Mouse (Mus musculus): ENCODE data around the gene Tmem145. TPM values are rescaled to one million over a fixed set of nuclear protein-coding genes. Genes with fewer than 3 reads are reported as not detected.

Tmem145 gene
- total RNA-seq, 2 experiments from 2014 or later = 66.4 to 70.3 TPM

DNA sequence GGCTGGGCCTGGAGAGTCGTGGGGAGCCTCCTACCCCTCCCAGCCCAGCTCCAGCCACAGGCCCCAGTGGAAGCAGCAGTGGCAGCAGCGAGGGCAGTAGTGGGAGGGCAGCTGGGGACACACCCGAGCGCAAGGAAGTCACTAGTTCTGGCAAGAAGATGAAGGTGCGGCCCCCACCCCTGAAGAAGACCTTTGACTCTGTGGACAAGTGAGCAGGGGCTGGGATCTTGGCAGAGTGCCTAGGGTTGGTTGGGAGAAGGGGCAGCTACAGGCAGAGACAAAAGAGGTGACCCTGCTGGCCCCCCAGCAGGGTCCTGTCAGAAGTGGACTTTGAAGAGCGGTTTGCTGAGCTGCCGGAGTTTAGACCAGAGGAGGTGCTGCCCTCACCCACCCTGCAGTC is 13.8 kb upstream of the Tmem145 start:
- peak in 1 of 2 experiments; percentile 15 for DNase-seq (ENCODE audit: low spot score in 2 of 2)

DNA sequence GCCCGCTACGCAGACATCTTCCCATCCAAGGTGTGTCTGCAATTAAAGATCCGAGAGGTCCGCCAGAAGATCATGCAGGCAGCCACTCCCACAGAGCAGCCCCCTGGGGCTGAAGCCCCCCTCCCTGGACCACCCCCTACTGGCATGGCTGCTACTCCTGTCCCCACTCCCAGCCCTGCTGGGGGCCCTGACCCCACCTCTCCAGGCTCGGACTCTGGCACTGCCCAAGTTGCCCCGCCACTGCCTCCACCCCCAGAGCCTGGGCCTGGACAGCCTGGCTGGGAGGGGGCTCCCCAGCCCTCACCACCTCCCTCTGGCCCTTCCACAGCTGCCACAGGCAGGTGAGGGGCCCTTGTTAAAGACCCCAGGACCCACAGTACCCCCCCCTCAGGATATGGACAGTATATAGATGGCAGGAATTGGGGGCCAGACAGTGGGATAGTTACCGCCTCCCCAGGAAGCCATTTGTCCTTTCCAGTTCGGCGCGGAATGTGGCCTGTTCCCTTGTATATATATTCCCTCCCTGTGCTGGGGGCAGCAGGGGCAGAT is 12.6 kb upstream of the Tmem145 start:
- DNase-seq (ENCODE audit: low spot score in 2 of 2) = peak in 1 of 2 experiments; percentile 10

DNA sequence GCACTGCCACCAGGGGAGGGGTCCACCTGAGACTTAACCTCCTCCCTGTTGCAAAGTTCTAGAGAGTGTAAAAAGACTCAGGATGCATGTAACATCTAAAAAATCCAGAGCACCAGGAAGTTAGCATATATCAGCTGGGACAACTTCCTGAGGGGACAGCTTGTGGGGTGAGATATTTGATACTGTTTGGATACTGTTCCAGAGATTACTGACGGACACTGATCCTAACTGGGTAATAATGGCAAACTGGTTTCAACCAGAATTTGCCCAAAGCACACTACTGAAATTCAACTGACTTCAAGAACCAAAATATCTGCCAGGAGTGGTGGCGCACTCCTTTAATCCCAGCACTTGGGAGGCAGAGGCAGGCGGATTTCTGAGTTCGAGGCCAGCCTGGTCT is 11.4 kb upstream of the Tmem145 start:
- DNase-seq (ENCODE audit: low spot score in 2 of 2) = no peak

DNA sequence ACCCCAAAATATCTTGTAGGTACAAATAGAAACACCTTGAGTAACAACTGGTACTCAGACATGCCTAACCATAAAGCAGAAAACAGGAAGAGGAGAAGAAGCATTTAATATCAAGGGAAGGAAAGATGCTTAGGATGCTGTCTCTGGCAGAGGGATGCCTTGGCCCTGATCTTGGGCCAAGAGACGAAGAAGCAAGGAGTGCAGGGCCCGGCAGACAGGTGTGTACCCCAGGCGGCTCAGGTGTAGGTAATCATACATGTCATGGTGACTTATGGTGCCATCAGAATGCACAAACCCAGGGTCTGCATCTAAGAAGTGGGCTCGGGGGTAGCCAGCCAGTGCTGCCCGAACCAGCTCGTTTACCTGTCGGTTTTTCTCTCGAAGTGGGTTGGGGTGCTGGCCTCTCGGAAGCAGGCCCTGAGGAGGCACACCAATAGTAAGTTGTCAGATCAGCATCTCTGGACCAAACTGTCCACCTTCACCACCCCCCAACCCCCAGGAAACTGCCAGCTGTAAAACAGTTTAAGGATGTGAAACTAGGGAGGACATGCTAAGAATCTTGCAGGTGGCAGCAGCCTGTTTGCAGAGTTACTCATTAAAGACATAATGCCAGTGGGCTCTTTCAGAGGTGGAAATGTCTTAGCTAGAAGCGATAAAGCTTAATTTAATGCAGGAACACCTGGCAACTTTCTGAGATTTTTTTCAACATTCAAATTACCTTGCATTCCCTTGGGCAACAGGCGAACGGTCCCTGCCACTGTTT is 10.8 kb upstream of the Tmem145 start:
- no peak for DNase-seq (ENCODE audit: low spot score in 2 of 2)

DNA sequence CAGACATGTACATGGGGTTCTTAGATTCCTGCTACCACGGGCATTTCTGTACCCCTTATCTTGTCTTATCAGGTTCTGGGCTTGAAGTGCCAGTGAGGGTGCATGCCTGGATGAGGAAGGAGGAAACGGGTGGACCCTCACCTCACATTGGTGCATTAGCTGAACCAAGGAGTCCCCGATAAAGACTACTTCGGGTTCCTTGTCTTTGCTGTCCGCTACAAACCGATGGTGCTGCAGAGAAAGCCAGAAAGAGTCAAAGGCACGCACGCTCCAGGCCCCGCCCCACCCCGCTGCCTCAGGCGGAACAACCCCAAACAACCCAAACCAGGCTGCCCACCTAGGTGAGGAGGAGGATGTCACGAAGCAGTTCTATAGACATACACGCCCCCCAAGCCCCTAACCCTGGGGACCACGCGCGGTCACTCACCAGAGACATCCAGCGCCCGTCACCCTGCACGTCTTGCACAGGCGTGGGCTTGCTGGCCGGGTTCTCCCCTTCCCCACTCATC is 8.9 kb upstream of the Tmem145 start:
- DNase-seq (ENCODE audit: low spot score in 2 of 2) = peak in 1 of 2 experiments; percentile 52

DNA sequence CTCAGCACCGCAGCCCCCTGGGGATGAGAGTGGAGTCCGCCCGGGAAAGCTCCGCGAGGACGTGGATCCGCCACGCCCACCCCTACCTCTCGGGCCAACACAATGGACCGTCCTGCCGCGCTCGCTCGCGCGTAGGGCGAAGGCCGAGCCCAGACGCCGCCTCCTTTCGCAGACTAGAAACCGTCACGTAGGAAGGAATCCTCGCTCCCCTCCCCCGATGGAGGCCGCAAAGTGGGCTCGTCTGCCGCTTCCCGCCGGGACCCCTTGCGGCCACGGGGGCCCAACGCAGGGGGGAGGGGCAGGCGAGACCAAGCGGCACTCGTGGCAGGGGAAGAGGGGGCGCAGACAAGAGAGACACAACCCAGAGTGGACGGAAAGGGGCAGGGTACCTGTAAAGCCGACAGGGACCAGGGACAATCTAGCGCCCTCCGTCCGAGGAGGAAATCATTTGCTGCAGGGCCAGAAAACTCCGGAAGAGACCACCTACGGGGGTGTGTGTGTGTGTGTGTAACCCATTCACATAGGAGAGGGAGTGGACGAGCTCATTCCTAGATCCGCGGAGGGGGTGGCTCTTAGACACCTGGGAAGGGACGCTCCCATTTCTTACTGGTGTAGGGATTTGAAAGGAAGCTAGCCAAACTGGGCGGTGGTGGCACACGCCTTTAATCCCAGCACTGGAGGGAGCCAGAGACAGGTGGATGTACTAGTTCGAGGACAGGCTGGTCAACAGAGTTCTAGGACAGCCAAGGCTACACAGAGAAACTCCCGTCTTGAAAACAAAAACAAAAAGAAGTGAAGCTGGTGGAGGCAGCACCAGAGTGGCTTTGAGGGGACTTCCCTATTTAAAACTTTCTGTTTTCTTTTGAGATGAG is 8.2 kb upstream of the Tmem145 start, which contains the start of gene Pafah1b3:
TSS of gene Pafah1b3 (minus strand) at position 533 of the 872 bp plus-strand sequence.
- DNase-seq (ENCODE audit: low spot score in 2 of 2) = peak; percentile 79 to 83

DNA sequence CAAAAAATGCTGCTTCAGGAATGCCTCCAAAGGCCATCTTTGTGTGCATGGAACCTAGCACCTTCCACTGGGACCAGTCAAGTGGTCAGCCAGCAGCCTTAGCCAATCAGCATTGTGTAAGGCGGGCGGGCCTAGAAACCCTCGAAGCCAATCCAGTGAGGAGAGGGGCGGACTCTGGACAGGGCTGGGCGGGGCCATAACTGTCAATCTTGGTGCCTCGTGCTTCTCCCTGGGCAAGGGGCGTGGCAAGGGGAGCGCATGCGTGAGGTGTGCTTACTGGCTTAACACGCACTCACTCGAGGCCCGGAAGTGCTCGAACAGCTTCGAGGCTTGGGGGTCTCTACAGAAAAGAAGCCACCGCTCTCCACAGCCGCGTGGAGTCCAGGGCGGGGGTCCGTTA is 4.8 kb upstream of the Tmem145 start, which contains the start of gene Prr19:
TSS of gene Prr19 (plus strand) at position 349 of the 400 bp plus-strand sequence.
- DNase-seq (ENCODE audit: low spot score in 2 of 2) = no peak

DNA sequence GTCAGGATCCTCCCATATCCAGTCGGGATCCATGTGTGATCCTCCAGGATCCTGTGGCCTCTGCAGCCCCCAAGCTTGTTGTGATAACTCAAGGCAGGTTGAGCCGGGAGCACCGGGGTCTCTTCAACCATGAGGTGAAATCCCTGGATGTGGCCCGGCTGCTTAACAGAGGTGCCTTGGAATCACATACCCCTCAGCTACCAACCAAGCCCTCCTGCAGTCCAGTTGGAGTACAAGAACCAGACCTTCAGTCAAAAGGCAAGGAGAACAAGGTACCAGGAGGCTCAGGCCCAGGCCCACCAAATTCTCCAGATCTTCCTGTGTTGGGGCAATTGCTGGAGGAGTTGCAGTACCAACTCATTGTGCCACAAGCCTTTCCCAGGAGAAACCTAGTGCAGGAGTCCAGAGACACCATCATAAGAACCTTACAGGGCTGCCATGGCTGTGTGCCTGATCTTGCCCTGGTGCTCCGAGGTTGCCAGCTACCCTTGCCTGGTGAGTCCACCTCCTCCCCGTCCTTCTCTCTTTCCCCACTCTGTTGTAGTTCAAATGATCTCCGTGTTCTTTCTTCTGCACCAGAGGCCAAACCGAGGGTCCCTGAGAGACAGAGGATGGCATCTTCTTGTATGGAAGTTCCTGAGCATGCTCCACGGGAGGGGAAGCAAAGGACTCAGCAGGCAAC is 2.8 kb upstream of the Tmem145 start:
- DNase-seq (ENCODE audit: low spot score in 2 of 2) = no peak

DNA sequence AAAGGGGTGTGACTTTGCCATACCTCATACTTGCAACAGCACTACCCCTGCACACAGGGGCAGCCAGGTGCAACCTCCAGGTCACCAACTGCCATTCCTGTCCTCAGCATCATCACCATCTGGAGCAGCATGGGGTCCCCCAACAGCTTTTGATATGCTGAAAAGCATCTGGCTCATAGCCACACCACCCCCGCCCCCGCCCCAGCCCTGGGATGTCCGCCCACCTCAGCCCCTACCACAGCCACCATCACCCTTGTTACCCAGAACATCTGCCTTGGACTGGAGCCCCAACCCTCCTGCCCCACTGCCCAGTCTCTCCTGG is 2.3 kb upstream of the Tmem145 start:
- DNase-seq (ENCODE audit: low spot score in 2 of 2) = no peak

DNA sequence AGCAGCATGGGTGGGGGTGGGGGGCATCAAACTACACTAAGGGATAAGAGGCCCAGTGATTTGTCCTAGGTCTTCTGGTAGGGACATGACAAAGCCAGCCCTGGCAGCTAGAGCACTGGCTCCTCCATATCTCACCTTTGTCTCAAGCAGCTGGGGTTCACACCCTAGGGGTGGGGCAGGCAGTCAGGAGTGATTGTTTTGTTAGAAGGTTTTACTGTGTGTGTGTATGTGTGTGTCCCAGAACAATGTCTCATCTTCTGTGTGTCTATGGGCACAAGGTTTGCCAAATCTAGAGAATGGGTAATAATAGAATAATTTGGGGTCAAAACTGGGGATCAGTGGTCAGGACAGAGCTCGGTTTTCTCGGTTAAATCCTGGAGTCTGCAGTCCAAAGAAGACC is 425 bp upstream of the Tmem145 start:
- no peak for DNase-seq (ENCODE audit: low spot score in 2 of 2)

DNA sequence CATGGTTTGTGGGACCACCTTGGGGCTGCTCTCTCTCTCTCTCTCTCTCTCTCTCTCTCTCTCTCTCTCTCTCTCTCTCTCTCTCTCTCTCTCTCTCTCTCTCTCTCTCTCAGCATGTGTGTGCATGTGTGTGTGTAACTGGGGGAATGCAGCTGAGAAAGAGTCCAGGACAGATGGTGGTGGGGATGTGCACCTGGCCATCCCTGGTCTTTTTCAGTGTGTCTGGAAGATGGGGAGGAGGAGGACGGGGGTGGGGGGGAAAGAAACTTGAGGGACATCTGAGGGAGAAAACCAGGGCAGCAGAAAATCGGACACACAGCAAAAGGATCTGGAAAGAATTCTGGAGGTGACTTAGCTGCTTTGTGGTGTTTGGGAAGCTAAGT is 699 bp downstream of the Tmem145 start:
- DNase-seq (ENCODE audit: low spot score in 2 of 2) = no peak

DNA sequence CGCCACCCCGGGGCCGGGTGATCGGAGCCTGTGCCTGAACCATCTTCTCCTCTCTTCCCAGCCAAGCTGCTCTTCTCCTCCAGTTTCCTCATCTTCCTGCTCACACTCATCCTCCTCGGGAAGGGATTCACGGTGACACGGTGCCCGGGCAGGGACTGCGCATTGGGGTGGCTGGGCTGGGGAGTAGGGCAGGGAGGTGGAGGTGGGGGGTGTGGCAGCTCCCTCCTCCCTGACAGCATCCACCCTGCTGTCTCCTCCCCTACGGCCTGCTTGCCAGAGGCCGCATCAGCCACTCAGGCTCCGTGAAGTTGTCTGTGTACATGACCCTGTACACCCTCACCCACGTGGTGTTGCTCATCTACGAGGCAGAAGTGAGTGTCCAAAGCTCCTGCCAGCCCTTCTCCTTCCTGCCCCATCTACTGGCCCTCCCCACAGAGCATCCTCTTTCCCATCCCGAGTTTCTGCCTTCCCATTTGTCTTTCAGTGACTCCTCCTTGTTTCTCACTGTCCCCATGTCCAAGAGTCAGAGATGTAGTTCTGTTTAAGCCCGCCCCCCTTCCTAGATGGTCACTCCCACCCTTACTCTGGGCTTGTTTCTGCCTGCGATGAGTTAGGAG is 2.9 kb downstream of the Tmem145 start:
- DNase-seq (ENCODE audit: low spot score in 2 of 2) = no peak

DNA sequence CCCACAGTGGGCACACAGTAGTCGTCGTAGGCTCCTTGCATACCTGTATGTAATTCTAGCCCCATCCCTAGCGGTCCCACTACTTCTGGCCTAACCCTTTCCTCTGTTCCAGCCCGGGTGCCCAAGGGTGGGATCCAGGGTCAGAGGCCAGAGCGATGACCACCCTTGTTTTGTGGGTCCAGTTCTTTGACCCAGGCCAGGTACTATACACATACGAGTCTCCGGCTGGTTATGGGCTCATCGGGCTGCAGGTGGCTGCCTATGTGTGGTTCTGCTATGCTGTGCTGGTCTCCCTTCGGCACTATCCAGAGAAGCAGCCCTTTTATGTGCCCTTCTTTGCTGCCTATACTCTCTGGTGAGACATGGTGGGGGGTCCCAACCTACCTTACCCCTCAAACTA is 3.5 kb downstream of the Tmem145 start:
- no peak for DNase-seq (ENCODE audit: low spot score in 2 of 2)

DNA sequence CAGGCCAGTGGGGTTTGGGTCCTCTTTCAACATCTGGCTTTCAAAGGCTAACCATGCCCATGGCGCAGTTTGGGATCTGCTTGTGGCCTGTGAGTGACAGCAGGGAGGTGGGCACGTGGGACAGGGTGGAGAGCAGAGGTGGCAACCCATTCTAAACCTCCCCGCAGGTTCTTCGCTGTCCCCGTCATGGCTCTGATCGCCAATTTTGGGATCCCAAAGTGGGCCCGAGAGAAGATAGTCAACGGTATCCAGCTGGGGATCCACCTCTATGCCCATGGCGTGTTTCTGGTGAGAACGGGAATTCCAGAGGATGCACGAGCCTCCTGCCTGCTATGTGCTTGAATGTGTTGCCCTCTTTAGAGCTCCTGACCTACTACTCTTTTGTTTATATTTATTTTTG is 5.3 kb downstream of the Tmem145 start:
- no peak for DNase-seq (ENCODE audit: low spot score in 2 of 2)

DNA sequence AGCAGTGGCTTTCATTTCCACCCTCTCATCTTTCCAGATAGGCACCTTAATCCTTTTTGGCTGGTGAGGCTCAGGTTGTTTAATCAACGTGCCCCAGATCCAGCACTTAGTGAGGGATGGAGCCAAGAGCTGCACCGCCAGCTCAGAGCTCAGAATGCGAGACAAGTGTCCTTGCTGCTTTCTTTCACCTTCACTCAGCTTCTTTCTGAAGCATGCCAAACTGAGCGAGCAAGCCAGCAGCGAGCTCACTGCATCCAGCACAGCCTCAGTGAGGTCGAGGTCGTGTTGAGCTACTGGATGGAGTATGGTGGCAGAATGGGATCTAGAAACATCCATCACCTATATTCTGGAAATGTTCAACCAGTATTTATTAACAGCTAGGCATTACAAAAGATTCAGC is 7.4 kb downstream of the Tmem145 start:
- no peak for DNase-seq (ENCODE audit: low spot score in 2 of 2)

DNA sequence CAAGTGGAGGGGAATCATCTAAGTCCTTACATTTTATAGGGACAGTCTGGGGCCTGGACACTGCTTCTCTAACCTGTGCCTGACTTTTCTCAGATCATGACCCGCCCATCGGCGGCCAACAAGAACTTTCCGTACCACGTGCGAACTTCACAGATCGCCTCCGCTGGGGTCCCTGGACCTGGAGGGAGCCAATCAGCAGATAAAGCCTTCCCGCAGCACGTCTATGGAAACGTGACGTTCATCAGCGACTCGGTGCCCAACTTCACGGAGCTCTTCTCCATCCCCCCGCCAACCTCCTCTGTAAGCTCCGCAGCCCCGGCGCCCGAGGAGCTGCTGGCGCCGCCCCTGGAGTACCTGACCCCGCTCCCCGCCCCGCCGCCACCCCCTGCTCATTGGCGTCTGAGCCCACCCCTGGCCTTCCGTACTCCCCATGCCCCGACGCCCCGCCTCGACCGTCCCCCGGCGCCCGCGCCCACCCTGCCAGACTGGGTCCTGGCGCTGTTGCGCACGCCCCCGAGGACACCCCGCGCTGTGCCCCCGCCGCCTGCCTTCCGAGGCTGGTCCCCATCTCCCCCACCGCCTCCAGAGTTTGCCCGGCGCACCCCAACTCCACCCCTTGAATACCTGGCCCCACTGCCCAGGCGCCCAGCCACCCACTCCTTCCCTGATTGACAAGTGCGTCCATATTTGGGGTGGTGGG is 8.8 kb downstream of the Tmem145 start:
- no peak for DNase-seq (ENCODE audit: low spot score in 2 of 2)

DNA sequence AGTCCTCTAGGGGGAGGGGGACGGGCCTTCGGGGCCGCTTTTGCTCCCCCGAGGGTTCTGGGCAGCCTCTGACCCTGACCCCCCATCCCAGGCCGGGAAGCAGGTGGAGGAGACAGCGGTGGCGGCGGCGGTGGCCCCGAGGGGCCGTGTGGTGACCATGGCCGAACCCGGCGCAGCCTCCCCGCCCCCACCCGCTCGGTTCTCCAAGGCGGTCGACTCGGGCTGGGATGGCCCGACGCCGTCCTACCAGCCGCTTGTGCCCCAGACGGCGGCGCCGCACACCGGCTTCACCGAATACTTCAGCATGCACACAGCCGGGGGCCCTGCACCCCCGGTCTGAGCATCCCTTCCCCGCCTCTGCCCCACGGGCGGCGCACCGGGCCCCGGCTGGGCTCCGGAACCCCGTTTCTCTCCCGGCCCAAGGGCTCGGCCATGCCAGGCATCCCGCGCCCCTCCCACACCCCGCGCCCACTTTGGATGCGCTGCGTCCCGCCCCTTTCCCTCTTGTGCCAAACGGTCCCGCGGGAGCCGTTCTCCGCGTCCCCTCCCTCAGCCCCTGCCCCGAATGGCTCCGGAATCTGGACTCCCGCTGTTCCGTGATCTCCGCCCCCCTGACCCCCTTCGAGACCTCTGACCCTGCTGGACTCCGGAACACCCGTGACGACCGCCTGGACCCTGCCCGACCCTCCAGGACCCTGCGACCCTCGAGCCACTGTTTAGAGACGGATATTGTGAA is 9.6 kb downstream of the Tmem145 start:
- peak; percentile 34 to 58 for DNase-seq (ENCODE audit: low spot score in 2 of 2)

DNA sequence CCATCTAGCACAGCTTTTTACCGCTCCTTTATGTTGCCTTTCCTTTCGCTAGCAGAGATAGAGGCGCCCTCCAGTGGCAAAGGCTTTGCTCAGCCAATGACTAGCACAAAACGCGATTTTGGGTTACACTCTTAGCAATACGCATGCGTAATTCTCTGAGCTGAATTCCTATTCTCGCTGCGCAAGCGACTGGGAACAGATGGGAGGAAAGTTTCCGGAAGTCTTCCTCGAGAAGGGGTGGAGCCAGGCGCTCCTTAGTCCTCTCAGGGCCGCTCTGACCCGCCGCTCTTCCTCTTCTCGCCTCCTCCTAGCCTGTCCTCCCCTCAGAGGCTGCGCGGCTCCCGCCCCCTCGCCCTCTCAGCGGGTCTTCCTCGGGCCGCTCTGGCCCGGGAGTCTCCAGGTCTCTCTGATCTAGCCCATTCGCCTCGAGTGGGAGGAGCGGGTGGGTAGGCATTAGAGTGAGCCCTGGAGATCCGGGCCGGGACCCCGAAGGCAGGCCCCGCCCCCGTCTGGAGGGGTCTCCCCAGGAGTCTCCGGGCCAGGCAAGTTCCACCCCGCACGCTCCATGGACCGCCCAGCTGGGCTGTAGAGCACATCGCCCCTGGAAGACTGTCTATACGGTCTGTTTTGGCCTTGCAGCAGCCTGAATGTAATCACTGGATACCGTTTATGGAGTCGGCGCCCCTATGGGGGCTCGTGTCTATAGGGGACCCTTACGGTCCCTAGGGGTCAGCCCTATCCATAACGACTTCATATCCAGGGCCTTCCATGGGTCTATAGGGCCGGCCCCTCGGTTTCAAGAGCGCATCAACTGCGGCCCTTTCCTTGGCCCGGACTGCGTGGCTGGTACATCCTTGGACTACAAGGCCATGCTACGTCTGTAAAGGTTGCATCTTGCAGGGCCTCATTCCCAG is 10.9 kb downstream of the Tmem145 start, which contains the start of gene Megf8:
TSS of gene Megf8 (plus strand) at position 633 of the 914 bp plus-strand sequence.
- peak; percentile 96 for DNase-seq (ENCODE audit: low spot score in 2 of 2)
